10 mouse cellular contexts compared by ENCODE assay signal in genomic region chr3:146153862-146154611, GRCm38 (mm10). TPM values are rescaled to one million over a fixed set of nuclear protein-coding genes. Genes with fewer than 3 reads are reported as not detected.
DNase-seq lines count a peak whose midpoint lies in the region; ATAC-seq lines count a peak whose summit lies in the region.
"Had no signal": no experiment of that assay in that cellular context is flagged by ENCODE, and none has a peak within 500 bp of the region (broad histone marks: within the 10 kb centered on the region; RNA-seq: fewer than 3 reads in every experiment).

No protein-coding gene starts in this region.

- no peak overlapping the region for H3K4me2 ChIP-seq in neural tube, embryonic 15.5 days
- H3K4me2 ChIP-seq in embryonic facial prominence, embryonic 12.5 days (replicated peaks) = peak overlapping the region; percentile 30; the same call in 1 of the 2 replicates
- H3K4me2 ChIP-seq: liver, embryonic 15.5 days had no signal

- DNase-seq in neural tube, embryonic 10.5 days (ENCODE audit: extremely low spot score, low spot score) = peak; percentile 45
- DNase-seq in limb, embryonic 10.5 days (ENCODE audit: low spot score) = peak; percentile 54
- DNase-seq in skeletal muscle tissue, adult 2 months (ENCODE audit: low read depth, low spot score) = peak; percentile 37
- DNase-seq in ovary, postnatal 14 days (ENCODE audit: low spot score) = no peak
- DNase-seq in cerebellum, adult 9-10 months = no peak
- no peak for DNase-seq in frontal cortex, postnatal 36 days (ENCODE audit: low spot score in 2 of 2)

- no peak overlapping the region for H3K4me3 ChIP-seq in neural tube, embryonic 15.5 days (replicated peaks)
- H3K4me3 ChIP-seq in embryonic facial prominence, embryonic 12.5 days = no peak overlapping the region
- H3K4me3 ChIP-seq in limb, embryonic 10.5 days = no peak overlapping the region
- H3K4me3 ChIP-seq: liver, embryonic 15.5 days had no signal

- 28% methylated on average over 12 of the region's 12 CpGs for WGBS in neural tube, embryonic 15.5 days
- WGBS in embryonic facial prominence, embryonic 12.5 days = 17% methylated on average over 12 of the region's 12 CpGs
- 47% methylated on average over 12 of the region's 12 CpGs for WGBS in limb, embryonic 10.5 days

- peaks cover 26% of the 10 kb centered on the region for H3K27me3 ChIP-seq in neural tube, embryonic 15.5 days (replicated peaks)
- peaks cover 32% of the 10 kb centered on the region for H3K27me3 ChIP-seq in embryonic facial prominence, embryonic 12.5 days
- H3K27me3 ChIP-seq in limb, embryonic 10.5 days (ENCODE audit: low read depth, poor library complexity, severe bottlenecking) = peaks cover 35% of the 10 kb centered on the region

- H3K36me3 ChIP-seq in neural tube, embryonic 15.5 days = no peaks in the 10 kb centered on the region
- no peaks in the 10 kb centered on the region for H3K36me3 ChIP-seq in embryonic facial prominence, embryonic 12.5 days
- H3K36me3 ChIP-seq in limb, embryonic 10.5 days = no peaks in the 10 kb centered on the region
- H3K36me3 ChIP-seq: liver, embryonic 15.5 days had no signal

- H3K9me3 ChIP-seq in neural tube, embryonic 15.5 days (replicated peaks) = no peaks in the 10 kb centered on the region
- H3K9me3 ChIP-seq in embryonic facial prominence, embryonic 12.5 days = no peaks in the 10 kb centered on the region
- H3K9me3 ChIP-seq in limb, embryonic 10.5 days (replicated peaks) = no peaks in the 10 kb centered on the region
- H3K9me3 ChIP-seq: liver, embryonic 15.5 days had no signal

- ATAC-seq in neural tube, embryonic 15.5 days (ENCODE audit: low FRiP score) = no peak
- ATAC-seq in embryonic facial prominence, embryonic 12.5 days (ENCODE audit: insufficient number of reproducible peaks, insufficient read depth, low FRiP score, low TSS enrichment) = 0 out of 2 replicates have a peak, but pooled peaks have one; percentile 23

- H3K27ac ChIP-seq in neural tube, embryonic 15.5 days (replicated peaks) = no peak overlapping the region
- no peak overlapping the region for H3K27ac ChIP-seq in embryonic facial prominence, embryonic 12.5 days
- H3K27ac ChIP-seq in limb, embryonic 10.5 days = 0 out of 2 replicates have a peak overlapping the region, but pooled peaks have one; percentile 19
- H3K27ac ChIP-seq: liver, embryonic 15.5 days; stomach, postnatal 0 days had no signal

- peaks cover 15% of the 10 kb centered on the region for H3K4me1 ChIP-seq in neural tube, embryonic 15.5 days
- peaks cover 22% of the 10 kb centered on the region for H3K4me1 ChIP-seq in embryonic facial prominence, embryonic 12.5 days
- peaks cover 34% of the 10 kb centered on the region for H3K4me1 ChIP-seq in limb, embryonic 10.5 days

- H3K9ac ChIP-seq in neural tube, embryonic 15.5 days (replicated peaks) = no peak overlapping the region
- H3K9ac ChIP-seq in embryonic facial prominence, embryonic 12.5 days = no peak overlapping the region
- H3K9ac ChIP-seq: liver, embryonic 15.5 days had no signal

RNA-seq across cellular contexts. Expression of gene Mcoln2, which starts 4.4 kb away (rescaled TPM):
- polyA plus RNA-seq in neural tube, embryonic 15.5 days (2015; fragmentation: Nextera tagmentation; extraction: Ambion mirVana) = 0.37 and 2.3 TPM in 2 replicates
- 0.27 and 0.88 TPM in 2 replicates for polyA plus RNA-seq in embryonic facial prominence, embryonic 12.5 days (2016; fragmentation: Nextera tagmentation; extraction: Ambion mirVana)
- polyA plus RNA-seq in limb, embryonic 10.5 days (2016; fragmentation: Nextera tagmentation; extraction: Ambion mirVana) = 0.45 and 0.46 TPM in 2 replicates

RNA-seq across cellular contexts. Expression of gene Mcoln3, which starts 36.8 kb away (rescaled TPM):
- polyA plus RNA-seq in neural tube, embryonic 15.5 days (2015; fragmentation: Nextera tagmentation; extraction: Ambion mirVana) = 0.27 and 0.66 TPM in 2 replicates
- 5.3 and 5.8 TPM in 2 replicates for polyA plus RNA-seq in embryonic facial prominence, embryonic 12.5 days (2016; fragmentation: Nextera tagmentation; extraction: Ambion mirVana)
- polyA plus RNA-seq in limb, embryonic 10.5 days (2016; fragmentation: Nextera tagmentation; extraction: Ambion mirVana) = 5.9 and 6.8 TPM in 2 replicates
- polyA plus RNA-seq: stomach, postnatal 0 days had no signal

RNA-seq across cellular contexts. Expression of gene Wdr63, which starts 46.1 kb away (rescaled TPM):
- polyA plus RNA-seq in neural tube, embryonic 15.5 days (2015; fragmentation: Nextera tagmentation; extraction: Ambion mirVana) = 0.40 and 0.70 TPM in 2 replicates
- polyA plus RNA-seq in embryonic facial prominence, embryonic 12.5 days (2016; fragmentation: Nextera tagmentation; extraction: Ambion mirVana) = 0.14 and 0.17 TPM in 2 replicates
- not detected in 2 replicates for polyA plus RNA-seq in limb, embryonic 10.5 days (2016; fragmentation: Nextera tagmentation; extraction: Ambion mirVana)
- polyA plus RNA-seq: liver, embryonic 15.5 days had no signal

Comparison
In these comparisons a context has a peak if more than half of its experiments do, and no peak if none do; other contexts are left out.
1. DNase-seq: peak in neural tube, embryonic 10.5 days (single experiment), limb, embryonic 10.5 days (single experiment) and skeletal muscle tissue, adult 2 months (single experiment); none in ovary, postnatal 14 days (single experiment), cerebellum, adult 9-10 months (single experiment) and frontal cortex, postnatal 36 days (0 of 2).